Mouse (Mus musculus): ENCODE results near the gene Aox4.

Gene Aox4

DNA sequence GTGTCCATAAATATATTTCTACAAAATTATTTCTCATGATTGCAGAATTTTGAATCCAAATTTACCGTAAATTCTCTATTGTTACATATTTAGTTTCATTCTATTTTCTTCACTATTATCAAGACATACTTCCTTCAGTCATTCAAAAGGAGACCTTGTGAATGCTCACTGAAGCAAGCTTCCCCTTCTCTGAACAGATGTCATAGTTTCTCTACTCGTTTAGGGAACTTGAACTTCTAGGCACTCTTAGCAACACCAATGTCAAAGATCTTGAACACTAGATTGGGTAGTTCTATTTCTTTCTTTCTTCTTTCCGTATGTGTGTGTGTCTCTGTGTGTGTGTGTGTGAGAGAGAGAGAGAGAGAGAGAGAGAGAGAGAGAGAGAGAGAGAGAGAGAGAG is 34.3 kb downstream of the Aox4 start:
- no peak for DNase-seq (ENCODE audit: inconsistent age in 2 of 2, low spot score in 1 of 2)

DNA sequence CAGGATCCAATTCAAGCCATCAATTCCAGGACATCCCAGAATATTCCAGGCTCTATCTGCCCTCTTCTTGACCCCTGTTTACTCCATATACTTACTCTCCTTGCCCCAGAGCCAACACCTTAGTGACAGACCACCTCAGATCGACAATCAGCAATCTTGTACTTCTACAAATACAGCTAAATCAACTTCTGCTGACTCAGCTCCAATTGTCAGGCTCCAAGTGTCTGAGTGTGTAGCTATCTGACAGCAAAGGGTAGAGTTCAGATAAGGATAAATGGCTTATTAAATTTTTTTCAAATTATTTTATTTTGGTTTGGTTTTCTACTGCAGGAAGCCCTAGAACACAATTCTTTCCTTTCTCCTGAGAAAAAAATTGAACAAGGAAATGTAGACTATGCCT is 38.3 kb downstream of the Aox4 start:
- no peak for DNase-seq (ENCODE audit: inconsistent age in 2 of 2, low spot score in 1 of 2)

DNA sequence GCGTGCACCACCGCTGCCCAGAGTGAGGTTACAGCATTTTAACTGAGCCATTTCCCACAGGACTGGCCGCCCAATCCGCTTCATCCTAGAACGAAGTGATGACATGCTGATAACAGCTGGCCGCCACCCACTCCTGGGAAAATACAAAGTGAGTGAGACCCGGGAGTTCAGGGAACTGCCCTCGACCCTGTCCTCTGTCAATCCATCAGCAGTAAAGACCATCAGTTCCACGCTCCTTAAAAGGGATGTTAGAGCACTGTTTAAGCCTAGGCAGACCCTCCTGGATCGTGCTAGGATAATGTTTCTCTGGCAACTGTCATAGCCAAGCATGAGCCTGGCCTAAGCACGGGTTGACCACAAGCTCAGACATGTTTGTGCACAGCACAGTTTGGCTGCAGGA is 43.3 kb downstream of the Aox4 start:
- no peak for DNase-seq (ENCODE audit: inconsistent age in 2 of 2, low spot score in 1 of 2)

DNA sequence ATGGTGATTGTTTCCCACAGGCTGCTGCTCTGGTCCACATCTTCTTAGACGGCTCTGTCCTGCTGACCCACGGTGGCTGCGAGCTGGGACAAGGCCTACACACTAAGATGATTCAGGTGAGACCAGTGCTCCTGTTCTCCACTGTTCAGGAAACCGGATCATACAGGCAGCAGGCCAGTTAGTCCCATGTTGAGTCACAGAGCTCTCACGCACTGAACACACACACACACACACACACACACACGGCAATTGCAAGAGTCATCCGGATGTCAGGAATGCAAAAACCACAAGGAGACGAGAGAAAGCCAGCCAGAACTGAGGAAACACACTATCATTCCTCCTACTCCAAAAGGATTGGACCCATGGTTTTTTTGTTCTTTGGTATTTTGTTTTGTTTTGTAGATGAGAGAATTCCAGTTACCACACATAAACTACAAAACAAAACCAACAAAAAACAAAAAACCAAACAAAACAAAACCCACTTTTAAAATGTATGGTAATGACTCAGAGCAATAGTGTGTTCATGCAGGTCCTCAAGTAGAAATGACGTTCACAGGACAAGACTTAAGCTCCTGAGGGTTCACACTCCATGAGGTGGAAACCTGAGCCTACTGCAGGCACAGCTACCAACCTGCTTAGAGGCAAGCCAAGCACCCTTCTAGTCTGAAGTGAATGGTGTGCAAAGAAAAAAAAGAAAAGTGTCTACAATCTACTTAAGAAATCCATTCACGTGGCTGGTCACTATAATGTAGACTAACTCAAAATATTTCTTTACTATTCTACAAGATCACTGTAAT is 47.2 kb downstream of the Aox4 start:
- no peak for DNase-seq (ENCODE audit: inconsistent age in 2 of 2, low spot score in 1 of 2)

DNA sequence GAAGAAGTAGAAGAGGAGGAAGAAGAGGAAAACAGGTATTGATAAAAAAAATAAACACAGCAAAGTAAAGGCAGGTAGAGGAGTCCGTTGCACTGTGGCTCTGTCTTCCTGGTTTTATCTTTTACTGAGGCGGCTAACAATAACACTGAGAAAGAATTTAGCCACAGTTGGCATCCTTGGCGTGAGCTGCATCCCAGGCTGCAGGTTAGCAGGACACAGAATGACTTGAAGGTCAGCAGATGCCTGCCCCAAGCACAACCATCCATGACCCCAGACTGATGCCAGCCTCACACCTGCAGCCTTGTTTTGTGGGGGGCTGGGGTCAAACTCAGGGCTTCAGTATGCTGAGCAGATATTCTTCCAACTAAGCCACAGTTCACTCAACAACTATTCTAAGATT is 50.1 kb downstream of the Aox4 start:
- no peak for DNase-seq (ENCODE audit: inconsistent age in 2 of 2, low spot score in 1 of 2)

DNA sequence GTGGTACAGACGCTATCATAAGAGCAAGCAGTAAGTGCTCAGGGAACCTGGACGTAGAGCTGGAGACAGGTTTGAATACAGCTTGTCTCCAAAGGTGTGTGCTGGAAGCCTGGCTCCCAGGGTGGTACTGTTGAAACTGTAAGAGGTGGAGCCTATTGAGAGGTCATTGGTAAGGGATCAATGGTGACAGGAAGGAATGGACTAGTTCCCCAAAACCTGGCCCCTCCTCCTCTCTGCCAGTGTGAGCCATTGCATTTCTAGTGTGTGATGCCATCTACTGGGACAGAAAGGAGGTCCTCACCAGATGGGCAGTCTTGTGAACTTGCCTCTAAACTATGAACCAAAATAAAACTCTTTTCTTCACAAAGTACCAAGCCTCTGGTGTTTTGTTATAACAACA is 58.0 kb downstream of the Aox4 start:
- DNase-seq (ENCODE audit: inconsistent age in 2 of 2, low spot score in 1 of 2) = no peak

DNA sequence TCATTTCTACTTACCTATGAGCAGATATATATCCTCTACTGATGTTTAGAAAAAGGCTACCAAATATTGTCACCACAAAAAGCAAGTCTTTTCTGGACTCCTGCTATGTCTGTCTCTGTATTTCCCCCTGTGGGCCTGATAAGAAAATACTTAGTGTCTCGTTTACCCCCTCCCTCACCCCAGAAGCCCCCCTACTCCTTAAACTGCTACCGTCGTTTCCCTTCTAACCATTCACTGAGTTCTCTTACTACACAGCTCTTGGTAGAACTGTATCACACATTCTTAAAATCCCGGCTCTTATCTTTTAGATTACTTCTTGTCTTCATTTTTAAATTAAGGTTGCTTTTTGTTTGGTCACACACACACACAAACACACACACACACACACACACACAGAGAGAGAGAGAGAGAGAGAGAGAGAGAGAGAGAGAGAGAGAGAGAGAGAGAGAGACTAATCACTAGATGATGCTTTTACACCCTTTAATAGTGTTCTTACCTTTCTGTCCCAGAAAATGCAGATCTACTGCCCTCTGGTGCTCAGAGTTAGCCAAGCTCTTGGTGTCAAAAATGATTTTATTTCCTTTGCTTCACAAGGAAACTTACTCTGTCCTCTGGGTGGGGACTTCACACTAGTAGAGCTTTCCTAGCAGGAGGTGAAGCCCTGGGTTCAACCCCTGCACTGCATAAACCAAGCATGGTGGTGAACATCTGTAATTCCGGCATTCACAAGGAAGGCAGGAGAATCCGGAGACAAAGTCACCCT is 60.8 kb downstream of the Aox4 start:
- peak; percentile 22 to 74 for DNase-seq (ENCODE audit: inconsistent age in 2 of 2, low spot score in 1 of 2)

DNA sequence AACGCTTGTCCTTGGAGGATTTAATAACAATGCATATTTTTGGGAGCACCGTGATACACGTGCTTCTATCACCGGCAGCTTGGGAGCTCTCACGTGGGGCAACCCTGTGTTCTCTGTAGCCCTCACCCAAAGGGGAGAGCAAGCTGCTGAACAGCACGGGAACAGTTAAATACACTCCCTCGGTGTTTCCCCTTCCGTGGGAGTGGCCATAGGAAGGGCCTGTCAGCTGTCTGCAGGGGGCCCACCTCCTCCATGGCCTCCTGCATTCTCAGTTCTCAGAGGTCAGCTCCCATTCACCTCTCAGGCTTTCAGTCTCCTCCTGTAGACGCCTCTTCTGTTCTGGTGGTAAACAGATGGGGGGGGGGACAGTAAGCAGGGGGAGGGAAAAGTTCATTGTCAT is 65.7 kb downstream of the Aox4 start:
- no peak for DNase-seq (ENCODE audit: inconsistent age in 2 of 2, low spot score in 1 of 2)

DNA sequence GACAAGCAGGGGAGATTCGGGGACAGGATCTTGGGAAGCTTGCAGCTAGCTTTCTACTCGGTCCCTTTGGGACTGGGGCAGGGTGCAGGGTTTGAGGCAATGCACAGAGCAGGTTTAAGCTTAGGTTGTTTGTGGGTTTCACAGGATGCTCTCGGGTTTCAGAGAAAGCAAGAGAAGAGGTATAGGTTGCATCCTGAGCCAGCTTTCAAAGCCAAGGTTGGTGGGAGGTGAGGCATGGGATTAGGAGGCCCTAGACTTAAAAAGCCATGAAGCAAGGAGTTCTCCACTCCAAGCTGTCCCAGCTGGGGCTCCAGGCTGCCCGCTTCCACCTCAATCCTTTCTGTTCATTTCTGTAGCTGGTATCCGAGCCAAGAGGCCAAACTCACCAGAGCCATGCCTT is 67.8 kb downstream of the Aox4 start, which contains the start of gene Aox2:
TSS of gene Aox2 (plus strand) at position 301 of the 400 bp plus-strand sequence.
- no peak for DNase-seq (ENCODE audit: inconsistent age in 2 of 2, low spot score in 1 of 2)

DNA sequence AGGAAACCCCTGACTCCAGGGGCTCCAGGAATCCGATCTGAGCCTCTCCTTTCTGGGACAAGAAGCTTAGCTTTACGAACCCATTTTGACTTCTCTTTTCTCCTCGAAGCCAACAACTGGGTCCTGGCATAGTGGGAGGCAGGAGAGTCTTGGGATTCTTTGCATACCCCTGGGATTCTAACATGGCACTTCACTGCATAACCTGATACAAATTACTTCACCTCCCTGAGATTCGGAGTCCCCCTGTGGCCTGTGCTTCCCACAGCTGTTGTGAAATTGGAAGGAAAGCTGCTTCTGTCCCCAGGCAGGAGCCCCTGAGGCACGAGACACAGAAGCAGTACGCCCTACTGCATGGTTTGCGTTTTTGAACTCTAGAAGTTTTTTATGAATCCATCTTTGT is 68.3 kb downstream of the Aox4 start:
- DNase-seq (ENCODE audit: inconsistent age in 2 of 2, low spot score in 1 of 2) = no peak

DNA sequence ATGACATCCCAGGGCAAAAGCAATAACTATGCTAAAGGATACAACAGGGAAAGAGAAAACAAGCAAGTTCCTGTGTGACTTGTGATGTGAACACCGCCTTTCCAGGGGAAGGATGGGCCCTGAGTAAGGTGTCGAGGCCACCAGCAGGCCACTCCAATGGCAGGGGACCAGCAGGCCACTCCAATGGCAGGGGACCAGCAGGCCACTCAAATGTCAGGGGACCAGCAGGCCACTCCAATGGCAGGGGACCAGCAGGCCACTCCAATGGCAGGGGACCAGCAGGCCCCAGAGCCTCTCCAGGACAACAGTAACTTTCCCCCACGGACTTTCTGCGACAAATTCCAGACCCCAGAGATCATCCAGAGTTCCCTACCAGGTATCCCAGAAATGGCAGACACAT is 70.2 kb downstream of the Aox4 start:
- DNase-seq (ENCODE audit: inconsistent age in 2 of 2, low spot score in 1 of 2) = no peak

DNA sequence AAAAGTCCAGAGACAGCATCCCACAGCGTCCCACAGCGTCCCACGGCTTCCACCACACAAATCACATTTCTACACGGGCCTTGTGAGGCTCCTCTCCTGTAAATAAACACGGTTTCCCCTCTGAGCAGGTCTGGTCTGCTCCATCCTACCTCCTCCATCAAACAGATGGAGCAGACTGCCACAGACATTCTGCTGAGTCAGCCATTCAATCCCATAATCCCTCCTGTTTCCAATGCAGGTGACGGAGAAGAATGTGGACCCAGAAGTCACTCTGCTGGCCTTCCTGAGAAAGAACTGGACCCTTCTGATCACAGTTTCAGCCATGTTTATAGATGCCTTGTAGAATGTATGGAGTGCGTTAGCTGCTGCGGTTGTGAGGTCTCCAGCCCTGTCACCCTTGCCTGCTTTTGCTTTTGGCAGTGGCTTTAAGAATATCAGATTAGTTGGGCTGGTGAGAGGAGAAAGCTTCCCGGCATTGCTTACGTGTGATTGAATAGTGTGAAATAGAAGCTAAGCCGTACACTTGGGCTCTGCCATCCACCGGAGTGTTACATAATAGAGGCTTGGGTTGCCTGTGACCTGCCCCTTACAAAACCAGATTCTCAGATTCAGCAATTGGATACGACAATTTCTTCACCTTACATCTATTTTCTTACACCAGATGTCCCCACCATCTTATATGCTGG is 70.9 kb downstream of the Aox4 start:
- DNase-seq (ENCODE audit: inconsistent age in 2 of 2, low spot score in 1 of 2) = no peak

DNA sequence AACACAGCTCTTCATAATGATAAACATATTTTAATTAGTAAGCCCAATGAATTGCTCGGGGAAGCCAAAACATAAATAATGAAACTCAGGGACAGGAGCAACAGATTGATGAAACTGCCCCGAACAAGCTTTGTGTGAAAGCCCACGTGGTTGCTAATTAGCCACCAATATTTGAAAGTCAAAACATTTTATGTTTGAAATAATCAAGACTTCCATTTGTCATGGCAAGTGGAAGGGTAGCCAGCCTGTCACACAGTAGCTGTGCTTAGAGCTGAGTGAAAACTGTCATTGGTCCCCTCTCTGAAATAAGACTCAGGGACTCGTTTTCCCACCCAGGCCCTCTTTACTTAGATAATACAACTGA is 71.4 kb downstream of the Aox4 start:
- DNase-seq (ENCODE audit: inconsistent age in 2 of 2, low spot score in 1 of 2) = no peak

DNA sequence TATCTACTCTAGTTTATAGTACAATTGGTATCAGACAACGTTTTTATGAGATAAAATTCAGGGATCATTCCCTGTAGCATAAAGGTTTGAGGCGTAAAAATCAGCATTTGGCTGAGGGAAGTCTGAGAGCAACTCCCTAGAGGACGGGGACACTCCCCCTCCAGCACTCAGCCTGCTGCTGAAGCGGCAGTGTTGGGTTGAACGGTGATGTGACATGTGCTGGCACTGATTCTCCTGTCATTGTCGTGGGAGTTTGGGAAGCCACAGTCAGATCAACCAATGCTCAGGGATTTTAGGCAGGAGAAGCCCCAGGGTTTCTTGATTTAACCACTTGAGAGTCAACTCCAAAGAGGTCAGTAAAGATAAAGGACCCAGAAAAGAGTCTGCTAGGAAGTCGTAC is 74.3 kb downstream of the Aox4 start:
- DNase-seq (ENCODE audit: inconsistent age in 2 of 2, low spot score in 1 of 2) = no peak

DNA sequence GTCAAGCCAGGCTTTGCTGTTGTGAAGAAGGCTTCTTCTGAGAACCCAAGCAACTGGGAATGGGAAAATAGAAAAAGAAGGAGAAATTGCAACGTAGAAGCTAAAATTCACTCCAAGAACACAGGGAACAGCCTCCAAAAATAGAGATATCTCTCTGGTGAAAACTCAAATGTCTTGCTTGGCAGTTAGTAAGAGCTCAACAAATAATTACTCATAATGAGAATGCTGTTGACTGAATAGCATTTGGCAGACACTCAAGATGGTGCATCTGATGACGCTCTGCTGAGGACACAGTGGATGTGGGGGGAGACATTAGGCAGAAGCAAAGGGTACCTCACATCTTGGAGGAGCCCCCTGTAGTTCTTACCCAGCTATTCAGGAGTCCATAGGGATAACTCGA is 77.9 kb downstream of the Aox4 start:
- DNase-seq (ENCODE audit: inconsistent age in 2 of 2, low spot score in 1 of 2) = no peak

DNA sequence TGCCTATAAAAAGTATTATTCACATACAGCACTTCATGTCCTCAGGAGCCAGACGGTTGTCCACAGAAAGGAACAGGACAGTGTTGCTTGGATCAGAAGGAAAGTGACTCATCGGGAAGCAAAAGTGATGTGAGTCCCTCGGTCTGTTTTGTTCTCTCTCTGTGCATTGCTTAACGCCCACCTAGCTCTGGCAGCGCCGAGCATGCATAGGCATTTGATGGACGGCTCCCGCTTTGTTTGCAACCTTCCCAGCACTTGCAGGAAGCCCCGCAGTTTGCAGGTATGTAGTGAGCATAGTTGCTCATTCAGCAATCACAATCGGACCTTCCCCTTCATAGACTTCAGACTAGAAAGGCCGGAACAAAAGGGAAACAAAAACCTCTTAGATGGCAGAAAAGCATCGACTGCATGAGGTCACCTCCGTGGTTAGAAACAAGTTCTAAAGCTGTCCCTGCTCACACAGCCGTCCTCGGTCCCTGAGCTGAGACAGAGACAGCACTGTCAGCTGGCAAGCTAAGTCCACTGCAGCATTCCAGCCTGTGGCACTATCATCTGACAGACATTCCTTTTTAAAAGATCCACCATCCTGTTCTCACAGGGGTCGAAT is 79.8 kb downstream of the Aox4 start:
- no peak for DNase-seq (ENCODE audit: inconsistent age in 2 of 2, low spot score in 1 of 2)

DNA sequence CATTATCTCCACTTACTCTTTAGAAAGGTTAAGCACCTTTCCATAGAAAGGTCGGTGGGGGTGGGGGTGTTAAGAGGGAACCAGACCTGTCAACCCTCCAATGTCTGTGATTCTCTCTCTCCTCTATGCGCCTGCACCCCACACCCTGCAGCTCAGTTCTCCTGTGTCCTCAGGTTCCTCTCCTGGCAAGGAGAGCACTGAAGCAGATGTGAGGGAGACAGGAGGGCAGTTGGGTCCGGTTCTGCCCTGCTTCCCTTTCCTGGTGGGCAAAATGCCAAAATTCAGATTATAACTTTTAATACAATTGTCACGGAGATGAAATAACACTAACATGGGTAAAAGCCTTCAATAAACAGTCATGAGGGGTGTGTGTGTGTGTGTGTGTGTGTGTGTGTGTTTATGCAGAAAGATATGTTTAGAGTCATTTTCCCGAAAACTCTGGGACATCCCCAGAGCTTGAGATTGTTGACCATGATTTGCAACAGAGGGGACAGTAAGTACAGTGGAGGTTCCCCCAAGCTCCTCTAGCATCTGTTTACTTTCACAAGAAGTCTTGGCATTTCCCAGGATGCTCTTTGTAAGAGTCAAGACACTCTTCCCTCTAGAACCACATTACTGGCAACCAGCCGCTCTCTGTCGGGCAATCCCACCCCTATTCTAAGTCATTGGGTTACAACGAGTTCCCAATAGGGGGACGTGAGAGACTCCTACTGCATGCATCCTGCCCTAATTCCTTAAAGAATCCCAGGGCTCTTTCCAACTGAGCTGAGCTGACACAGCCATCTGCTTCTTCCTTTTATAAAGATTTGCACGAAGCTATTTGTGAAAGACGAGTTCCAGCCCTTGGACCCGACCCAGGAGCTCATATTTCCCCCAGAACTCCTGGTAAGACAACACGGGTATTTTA is 81.5 kb downstream of the Aox4 start:
- DNase-seq (ENCODE audit: inconsistent age in 2 of 2, low spot score in 1 of 2) = peak in 1 of 2 experiments; percentile 24

DNA sequence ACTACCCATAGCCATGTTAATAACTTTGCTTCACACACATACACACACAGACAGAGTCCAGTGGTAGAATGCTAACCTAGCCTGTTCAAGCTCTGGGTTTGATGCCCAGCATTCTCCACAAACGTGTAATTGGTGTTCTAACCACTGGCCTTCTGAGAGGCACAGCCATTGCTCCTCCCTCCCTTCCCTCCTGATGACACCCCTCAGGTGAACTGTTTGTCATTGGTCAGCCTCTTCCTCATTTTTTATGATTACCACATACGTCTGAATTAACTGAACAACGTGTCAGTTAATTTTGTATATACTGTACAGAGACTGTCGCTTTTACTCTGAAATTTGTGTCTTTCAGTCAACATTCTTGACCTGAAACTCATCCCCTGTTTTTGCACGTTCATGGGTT is 84.5 kb downstream of the Aox4 start:
- no peak for DNase-seq (ENCODE audit: inconsistent age in 2 of 2, low spot score in 1 of 2)

DNA sequence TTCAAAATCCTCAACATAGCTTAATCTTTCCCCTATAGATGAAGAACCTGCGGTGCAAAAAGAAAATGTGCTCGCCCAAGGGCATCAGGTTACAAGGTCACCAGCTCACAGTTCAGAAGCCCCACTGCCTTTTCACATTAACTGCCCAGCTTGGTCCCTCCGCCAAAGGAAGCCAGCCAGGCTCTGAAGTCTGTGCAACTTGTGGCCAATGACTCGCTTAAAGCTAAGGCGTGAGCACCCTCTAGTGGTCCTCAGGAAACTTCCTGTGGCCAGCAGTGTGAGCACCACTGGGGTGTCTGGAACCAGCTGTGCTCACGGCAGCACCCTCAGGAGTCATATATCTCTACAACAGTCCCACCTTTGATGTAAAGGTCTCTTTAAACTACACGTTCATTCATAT is 86.1 kb downstream of the Aox4 start:
- peak; percentile 73 to 90 for DNase-seq (ENCODE audit: inconsistent age in 2 of 2, low spot score in 1 of 2)

DNA sequence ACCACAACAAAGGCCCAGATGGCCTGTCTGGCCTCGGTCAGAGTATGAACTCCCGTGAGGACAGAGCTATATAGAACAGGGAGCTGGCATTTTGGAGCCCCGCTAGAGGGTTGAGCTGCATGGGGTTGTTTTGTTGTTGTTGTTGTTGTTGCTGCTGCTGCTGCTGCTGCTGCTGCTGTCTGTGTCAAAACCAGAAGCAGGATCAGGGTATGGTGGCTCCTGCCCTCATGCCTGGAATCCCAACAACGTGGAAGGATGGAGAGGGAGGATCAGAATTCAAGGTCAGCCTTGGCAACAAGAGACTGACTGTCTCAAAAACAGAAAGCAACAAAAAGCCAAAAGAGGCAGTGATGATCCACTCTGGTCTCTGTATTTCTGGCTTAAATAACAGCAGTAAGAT is 86.6 kb downstream of the Aox4 start:
- DNase-seq (ENCODE audit: inconsistent age in 2 of 2, low spot score in 1 of 2) = peak in 1 of 2 experiments; percentile 46

DNA sequence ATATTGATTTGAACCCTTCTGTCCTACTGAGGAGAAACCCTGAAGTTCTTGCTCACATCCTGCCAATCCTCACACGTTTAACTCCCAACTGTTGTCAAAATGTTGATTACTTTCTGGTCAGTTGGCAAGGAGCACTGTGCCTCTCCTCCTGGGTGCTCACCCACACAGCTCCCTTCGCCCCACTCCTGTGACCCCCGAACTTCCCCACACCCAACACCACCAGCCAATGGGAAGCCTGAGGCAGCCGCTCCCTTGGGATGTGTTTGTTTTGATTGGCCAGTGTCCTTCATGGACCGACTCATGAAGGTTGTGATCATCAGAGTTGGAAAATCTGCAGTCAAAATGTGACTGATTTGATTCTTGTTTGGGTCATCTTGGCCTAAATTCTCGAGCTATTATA is 88.2 kb downstream of the Aox4 start:
- DNase-seq (ENCODE audit: inconsistent age in 2 of 2, low spot score in 1 of 2) = peak in 1 of 2 experiments; percentile 69

Data from adrenal gland, adult (tissue).